Mouse (Mus musculus) brain, adult 2 months (tissue): Measurements from ENCODE around the gene Gm4131.
A peak's percentile ranks its signal among the peaks of the same experiment; 100 is the strongest.
"Not testable (repeated sequence)": the region's sequence is repeated elsewhere in the genome, so short reads cannot be mapped to it uniquely, and the experiment has no call there.

Experiments used
- DNase-seq: peaks from one replicate; pipeline ENCODE4 v3.0.0; 2011; ENCODE audit warnings: low read depth, low spot score

Gene Gm4131

GRCm38 (mm10) chr14:62566821-62567220 lies at the start of gene Gm4131:
Gm4131 (minus strand) TSS chr14:62566921.
- DNase-seq, result not testable (repeated sequence)

- peak; percentile 54 for DNase-seq
Observed at GRCm38 (mm10) chr14:62609904-62610303, 43.2 kb upstream of the Gm4131 start.

DNA sequence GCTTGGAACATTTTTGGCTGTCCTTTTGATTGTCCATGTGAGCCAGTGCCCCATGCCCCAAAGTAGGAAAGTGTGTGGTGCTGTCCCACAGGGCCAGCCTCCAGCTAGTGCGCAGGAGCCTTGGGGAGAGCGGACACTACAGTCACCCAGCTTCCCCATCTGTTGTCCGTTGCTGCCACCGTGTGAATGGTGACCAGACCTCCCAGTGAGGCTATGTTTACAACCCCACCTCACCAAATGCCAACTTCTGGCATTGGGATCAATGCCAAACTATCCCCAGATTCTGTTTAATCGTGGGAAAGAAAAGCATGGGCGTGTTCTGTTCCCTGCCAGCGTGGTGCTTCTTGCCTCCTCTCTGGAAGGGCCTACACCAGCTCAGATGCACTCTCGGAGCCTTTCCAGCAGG lies 41.1 kb upstream of the Gm4131 start:
- peak; percentile 56 for DNase-seq

DNA sequence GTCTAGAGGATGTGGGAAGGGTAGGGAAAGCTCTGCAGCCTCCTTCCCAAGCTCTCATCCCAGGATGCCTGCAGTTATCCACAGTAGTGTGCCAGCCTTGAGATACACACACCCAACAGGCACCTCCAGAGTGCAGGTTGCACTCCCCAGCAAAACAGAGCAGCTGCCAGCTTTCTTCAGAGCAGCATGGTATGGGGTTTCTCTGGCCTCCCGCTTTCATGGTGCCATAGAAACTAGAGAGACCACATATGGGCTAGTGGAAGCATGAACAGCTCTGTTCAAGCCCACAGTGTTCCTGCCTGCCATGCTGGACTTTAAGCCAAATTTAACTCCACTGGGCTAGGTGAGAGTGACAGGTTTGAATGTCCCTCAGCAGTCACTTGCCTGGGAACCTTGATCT lies 36.1 kb upstream of the Gm4131 start:
- DNase-seq, result no peak

DNA sequence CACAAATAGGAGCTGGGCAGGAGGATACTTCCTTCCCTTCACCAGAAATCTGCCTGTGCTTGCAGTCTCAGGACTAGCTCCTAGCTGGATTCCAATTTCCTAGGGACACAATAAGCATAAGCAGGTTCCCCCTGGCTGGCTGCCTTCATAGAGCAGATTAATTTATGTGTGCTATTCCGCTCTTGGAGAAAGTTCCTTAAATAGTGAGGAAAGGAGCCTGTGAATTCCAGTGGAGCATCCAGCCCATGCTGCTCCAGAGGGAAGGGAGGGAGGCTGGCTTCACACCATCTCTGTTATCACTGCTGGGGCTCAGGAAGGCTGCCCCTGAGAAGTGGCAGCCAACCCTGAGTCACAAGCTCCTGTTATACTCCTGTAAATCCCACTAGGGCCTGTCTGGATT lies 35.5 kb upstream of the Gm4131 start:
- peak; percentile 67 for DNase-seq

DNA sequence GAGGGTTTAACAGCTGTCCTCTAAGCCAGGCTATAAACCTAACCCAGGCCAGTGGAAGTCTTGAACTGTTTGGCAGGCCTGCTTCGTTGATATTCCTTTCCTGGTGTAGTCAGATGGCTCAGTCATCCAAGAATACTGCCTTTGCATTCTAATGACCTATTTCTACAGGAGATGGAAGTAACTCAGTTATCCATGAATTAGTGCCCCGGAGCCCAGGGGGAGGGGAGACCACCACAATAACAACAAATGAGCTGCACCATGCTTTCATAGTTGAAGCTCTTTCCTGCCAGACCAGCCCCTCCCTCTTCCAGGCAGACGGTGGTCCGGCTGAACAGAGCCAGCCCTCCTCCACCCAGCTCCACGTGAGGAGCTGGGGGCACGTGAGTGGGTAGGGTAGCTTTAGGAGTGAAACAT lies 33.4 kb upstream of the Gm4131 start:
- no peak for DNase-seq

- no peak for DNase-seq
Observed at GRCm38 (mm10) chr14:62585338-62585737, 18.6 kb upstream of the Gm4131 start.

GRCm38 (mm10) chr14:62584637-62585036 lies 17.9 kb upstream of the Gm4131 start:
- no peak for DNase-seq

DNA sequence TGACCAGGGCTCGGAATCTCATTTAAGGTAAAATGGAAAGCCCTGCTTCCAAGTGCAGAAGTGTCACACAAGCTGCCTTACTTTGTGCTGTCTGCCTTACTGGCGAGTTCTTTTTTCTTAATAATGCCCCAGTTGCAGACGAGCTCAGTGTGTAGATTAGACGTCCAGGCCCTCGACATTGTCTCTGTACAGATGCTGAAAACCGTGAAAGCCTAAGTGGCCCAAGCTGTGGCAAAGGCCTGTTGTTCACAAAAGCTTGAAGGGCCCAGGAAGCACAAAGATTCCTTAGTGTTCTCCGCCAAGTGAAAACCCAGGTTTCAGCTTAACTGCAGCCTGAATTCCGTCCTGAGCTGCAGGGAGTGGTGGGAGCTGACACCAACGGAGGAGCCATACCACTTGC lies 15.0 kb upstream of the Gm4131 start:
- no peak for DNase-seq

DNA sequence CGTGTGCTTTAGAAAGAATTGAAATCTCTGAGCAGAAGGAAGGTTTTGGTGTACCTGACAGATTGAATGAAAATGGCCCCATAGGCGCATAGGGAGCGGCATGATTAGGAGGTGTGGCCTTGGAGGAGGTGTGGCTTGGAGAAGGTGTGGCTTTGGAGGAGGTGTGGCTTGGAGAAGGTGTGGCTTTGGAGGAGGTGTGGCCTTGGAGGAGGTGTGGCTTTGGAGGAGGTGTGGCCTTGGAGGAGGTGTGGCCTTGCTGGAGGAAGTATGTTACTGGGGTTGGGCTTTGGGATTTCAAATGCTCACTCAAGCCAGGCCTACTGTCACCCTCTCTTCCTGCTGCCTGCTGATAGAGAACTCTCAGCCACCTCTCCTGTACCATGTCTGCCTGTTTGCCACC lies 14.2 kb upstream of the Gm4131 start:
- no peak for DNase-seq

- DNase-seq, result peak; percentile 65
Observed at GRCm38 (mm10) chr14:62575862-62576261, 9.1 kb upstream of the Gm4131 start.

DNA sequence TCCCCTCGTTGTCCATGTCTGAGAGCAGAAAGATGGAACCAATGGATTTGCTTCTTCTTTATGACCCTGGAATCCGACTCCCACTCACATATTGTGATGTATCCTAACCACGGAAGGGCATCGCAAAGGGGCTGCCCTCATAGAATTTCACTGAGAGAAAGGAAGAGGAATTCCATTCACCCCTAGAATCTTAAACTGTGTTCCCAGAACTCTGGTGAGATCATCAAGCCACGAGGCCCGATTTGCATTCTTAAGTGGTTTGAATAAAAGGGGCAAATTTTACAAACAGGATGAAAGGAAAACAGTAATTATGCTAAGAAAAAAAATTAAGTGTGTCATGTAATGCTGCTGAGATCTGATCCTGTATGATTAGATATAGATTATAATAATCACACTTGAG lies 8.2 kb upstream of the Gm4131 start:
- no peak for DNase-seq

- DNase-seq, result no peak
Observed at GRCm38 (mm10) chr14:62573454-62573853, 6.7 kb upstream of the Gm4131 start.

DNA sequence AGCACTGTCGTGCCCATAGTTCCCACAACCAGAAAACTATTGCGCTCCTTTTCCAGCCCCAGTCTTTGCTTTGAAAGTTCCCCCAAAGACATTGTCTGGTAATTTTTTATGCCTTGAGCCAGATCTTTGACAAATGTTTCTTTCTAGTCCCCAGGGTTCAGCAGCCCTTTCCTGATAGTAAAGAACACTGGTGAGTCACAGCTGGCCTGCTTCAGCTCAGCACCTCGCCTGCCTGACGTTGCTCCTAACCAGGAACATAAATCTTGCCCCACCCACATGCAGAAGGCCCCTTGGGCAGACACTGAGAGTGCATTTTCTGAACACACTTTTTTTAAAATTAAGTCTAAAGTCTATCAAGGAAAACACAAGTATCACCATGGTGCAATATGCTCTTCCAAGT lies 3.6 kb upstream of the Gm4131 start:
- DNase-seq, result no peak

DNA sequence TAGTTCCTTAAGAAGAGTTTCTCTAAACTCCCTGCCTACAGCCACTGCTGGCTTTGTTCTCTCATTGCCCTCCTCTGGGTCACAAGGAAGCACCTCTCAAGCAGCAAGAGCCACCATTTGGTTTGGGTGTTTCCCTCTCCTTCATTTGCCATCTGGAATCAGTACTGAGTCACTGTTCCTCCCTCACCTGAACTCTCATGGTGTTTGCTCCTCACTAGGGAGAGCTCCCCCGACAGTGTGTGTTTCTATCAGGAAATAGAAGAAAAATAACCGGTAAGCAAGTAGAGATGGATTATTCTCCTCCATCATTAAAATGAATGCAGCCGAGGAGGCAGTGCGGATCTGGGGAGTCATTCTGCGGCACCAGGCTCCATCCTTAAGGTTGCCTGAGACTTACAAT lies 2.7 kb upstream of the Gm4131 start:
- DNase-seq, result no peak

- no peak for DNase-seq
Observed at GRCm38 (mm10) chr14:62563679-62564078, 3.0 kb downstream of the Gm4131 start.

DNA sequence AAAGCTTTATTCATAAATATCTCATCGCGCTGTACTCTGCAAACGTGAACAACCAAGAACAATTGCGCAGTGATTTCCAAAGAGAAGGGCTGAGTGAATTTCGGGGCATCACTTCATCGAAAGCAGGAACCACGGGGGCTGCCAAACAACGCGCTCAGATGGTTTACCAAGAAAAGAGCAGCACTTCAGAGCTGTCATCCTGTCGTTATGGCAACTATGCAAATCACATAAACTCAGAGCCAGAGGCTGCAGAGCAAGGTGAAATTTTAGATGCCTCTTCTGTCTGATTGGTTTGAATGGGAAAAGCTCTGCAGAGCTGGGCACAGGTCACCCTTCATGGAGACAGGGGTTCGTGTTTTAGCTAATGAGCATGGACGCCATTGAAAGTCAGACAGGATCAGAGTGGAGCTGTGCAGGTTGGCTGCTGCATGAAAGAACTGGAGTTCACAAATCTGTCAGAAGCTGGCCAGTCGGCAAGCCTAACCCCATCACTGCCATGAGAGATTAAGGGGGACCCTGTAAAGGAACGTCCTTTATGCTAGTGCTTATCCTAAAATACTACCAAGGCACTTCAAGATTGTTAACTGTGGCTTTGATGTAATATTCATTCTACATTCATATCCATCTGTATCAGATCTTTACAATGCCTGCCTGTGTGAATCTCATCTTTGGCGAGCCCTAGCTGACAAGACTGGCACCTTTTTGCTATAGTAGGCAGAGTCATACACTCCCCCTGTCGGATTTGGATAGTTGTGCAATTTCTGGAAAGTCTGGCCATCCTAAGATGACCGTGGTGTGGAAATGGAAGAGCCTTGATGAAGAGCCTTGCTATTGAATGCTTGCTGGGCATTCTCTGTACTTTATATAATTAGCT lies 4.6 kb downstream of the Gm4131 start:
- peak; percentile 78 for DNase-seq

GRCm38 (mm10) chr14:62557111-62557510 lies 9.6 kb downstream of the Gm4131 start:
- DNase-seq, result no peak

GRCm38 (mm10) chr14:62555840-62556810 lies 10.6 kb downstream of the Gm4131 start:
- peak; percentile 28 for DNase-seq

DNA sequence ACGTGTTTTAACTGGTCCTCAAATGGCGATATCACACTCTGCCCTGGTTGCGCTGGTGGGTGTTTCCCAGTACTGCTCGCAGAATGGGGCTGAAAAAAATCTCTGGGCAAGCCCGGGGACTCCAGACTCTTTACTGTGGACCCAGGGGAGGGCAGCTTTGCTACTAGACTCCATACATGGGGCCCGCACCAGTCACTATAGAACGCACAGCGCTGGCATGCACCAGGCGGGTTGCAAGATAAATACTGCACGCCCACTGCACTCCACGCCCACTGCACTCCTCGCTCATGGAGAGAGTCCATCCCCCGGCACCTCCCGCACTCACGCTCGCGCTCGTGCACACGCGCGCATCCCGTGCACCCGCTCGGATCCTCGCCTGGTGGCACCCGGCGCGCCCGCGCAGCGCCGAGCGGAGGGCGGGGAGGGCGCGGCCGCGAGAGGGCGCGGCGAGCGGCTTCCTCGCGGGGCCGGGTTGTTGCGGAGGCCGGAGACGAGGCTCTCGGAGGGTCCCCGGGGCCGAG lies 11.4 kb downstream of the Gm4131 start, which contains the start of gene Fam124a:
TSS of gene Fam124a (plus strand) at position 429 of the 521 bp plus-strand sequence.
- peak; percentile 93 for DNase-seq

- no peak for DNase-seq
Observed at GRCm38 (mm10) chr14:62553786-62554185, 12.9 kb downstream of the Gm4131 start.

DNA sequence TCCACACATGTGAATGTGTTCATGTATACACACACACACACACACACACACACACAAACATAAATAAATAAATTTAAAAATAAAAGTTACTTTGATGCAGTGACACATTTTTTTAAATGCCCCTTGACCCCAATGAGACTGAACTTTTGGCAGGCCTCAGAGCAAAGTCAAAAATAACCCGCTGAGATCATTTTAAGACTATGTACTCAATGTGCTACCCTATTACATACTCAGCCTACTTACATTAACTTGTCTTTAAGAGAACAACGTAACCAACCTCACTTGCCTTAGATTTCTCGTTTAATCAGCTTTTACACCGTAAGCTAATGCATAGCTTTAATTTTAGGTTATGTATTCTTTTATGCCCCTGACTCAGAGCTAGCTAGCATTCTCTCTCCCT lies 13.9 kb downstream of the Gm4131 start:
- DNase-seq, result no peak
